In genomic region chr3:96322609-96323008, GRCm38 (mm10) we compare ENCODE assay signal across 21 mouse cellular contexts. TPM values are rescaled to one million over a fixed set of nuclear protein-coding genes. Genes with fewer than 3 reads are reported as not detected.
DNase-seq lines count a peak whose midpoint lies in the region; ATAC-seq and TF ChIP-seq lines count a peak whose summit lies in the region.
"Had no signal": no experiment of that assay in that cellular context is flagged by ENCODE, and none has a peak within 500 bp of the region (broad histone marks: within the 10 kb centered on the region; RNA-seq: fewer than 3 reads in every experiment).

No protein-coding gene starts in this region.

- ATAC-seq in liver, embryonic 13.5 days (ENCODE audit: low read depth) = no peak
- ATAC-seq in hindbrain, embryonic 13.5 days (ENCODE audit: low FRiP score) = no peak
- ATAC-seq: forebrain, embryonic 16.5 days; hindbrain, postnatal 0 days; intestine, embryonic 16.5 days had no signal

- H3K4me2 ChIP-seq in liver, embryonic 13.5 days = peak overlapping the region; percentile 28; the same call in 1 of the 2 replicates
- H3K4me2 ChIP-seq in hindbrain, embryonic 13.5 days = no peak overlapping the region
- H3K4me2 ChIP-seq: heart, embryonic 15.5 days; limb, embryonic 15.5 days; lung, embryonic 15.5 days had no signal

- H3K4me1 ChIP-seq in heart, embryonic 10.5 days = peaks cover 5% of the 10 kb centered on the region
- H3K4me1 ChIP-seq in liver, embryonic 13.5 days (replicated peaks) = no peaks in the 10 kb centered on the region; the same call in 1 of the 2 replicates
- peaks cover under 1% of the 10 kb centered on the region; the same call in 1 of the 2 replicates for H3K4me1 ChIP-seq in hindbrain, embryonic 13.5 days (replicated peaks)
- H3K4me1 ChIP-seq in lung, adult 2 months (ENCODE audit: control insufficient read depth, insufficient read depth, low read length) = no peaks in the 10 kb centered on the region
- H3K4me1 ChIP-seq: heart, embryonic 15.5 days had no signal

- peak overlapping the region; percentile 25 for H3K4me3 ChIP-seq in heart, embryonic 10.5 days
- H3K4me3 ChIP-seq in liver, embryonic 13.5 days (replicated peaks) = no peak overlapping the region
- H3K4me3 ChIP-seq in hindbrain, embryonic 13.5 days = no peak overlapping the region
- no peak overlapping the region for H3K4me3 ChIP-seq in lung, adult 2 months (replicated peaks; ENCODE audit: extremely low read depth, low read depth, low read length)
- H3K4me3 ChIP-seq: heart, embryonic 15.5 days; limb, embryonic 15.5 days; lung, embryonic 15.5 days had no signal

- H3K9ac ChIP-seq in liver, embryonic 13.5 days = no peak overlapping the region
- no peak overlapping the region for H3K9ac ChIP-seq in hindbrain, embryonic 13.5 days
- H3K9ac ChIP-seq: heart, embryonic 15.5 days; limb, embryonic 15.5 days; lung, embryonic 15.5 days had no signal

- peaks cover 13% of the 10 kb centered on the region; the same call in 1 of the 2 replicates for H3K27me3 ChIP-seq in heart, embryonic 10.5 days (ENCODE audit: insufficient read depth, poor library complexity, severe bottlenecking)
- H3K27me3 ChIP-seq in liver, embryonic 13.5 days = peaks cover 49% of the 10 kb centered on the region
- peaks cover 59% of the 10 kb centered on the region for H3K27me3 ChIP-seq in hindbrain, embryonic 13.5 days

- intact Hi-C loops in heart, postnatal 36 days (cut with DNase I) = no loop called here

- TF ChIP-seq CTCF in lung, adult 2 months (IDR thresholded peaks at IDR 0.05; ENCODE audit: insufficient read depth, low read length) = no peak

- H3K27ac ChIP-seq in heart, embryonic 10.5 days = no peak overlapping the region
- no peak overlapping the region for H3K27ac ChIP-seq in liver, embryonic 13.5 days
- no peak overlapping the region for H3K27ac ChIP-seq in hindbrain, embryonic 13.5 days
- H3K27ac ChIP-seq: heart, embryonic 15.5 days; hindbrain, postnatal 0 days; limb, embryonic 15.5 days; lung, embryonic 15.5 days had no signal

- WGBS in heart, embryonic 10.5 days = 13% methylated on average over 10 of the region's 10 CpGs
- 19% methylated on average over 10 of the region's 10 CpGs for WGBS in liver, embryonic 13.5 days (ENCODE audit: insufficient replicate concordance)
- 17% methylated on average over 10 of the region's 10 CpGs for WGBS in hindbrain, embryonic 13.5 days
- WGBS in lung, adult 2 months = 17% methylated on average over 10 of the region's 10 CpGs

- H3K36me3 ChIP-seq in heart, embryonic 10.5 days = no peaks in the 10 kb centered on the region
- H3K36me3 ChIP-seq in liver, embryonic 13.5 days = no peaks in the 10 kb centered on the region
- no peaks in the 10 kb centered on the region for H3K36me3 ChIP-seq in hindbrain, embryonic 13.5 days
- H3K36me3 ChIP-seq: heart, embryonic 15.5 days; limb, embryonic 15.5 days; lung, embryonic 15.5 days had no signal

- no peak for TF ChIP-seq POLR2A in lung, adult 2 months (IDR thresholded peaks at IDR 0.05; ENCODE audit: borderline replicate concordance, extremely low read depth, low read depth, low read length)

- DNase-seq in heart, embryonic 10.5 days (ENCODE audit: low spot score) = no peak
- no peak for DNase-seq in heart, postnatal 36 days
- peak; percentile 80 for DNase-seq in ES-CJ7 (ENCODE audit: low read depth, low spot score)
- peak; percentile 58 for DNase-seq in embryo, embryonic 10.5 days (ENCODE audit: low spot score)
- no peak for DNase-seq in liver, embryonic 13.5 days
- no peak for DNase-seq in lung, adult 2 months
- DNase-seq in cerebellum, adult 18-20 months = no peak
- DNase-seq: cerebellum, adult 9-11 months; gastrocnemius, postnatal 14 days; heart, adult 18-20 months; kidney, adult 9 months; kidney, postnatal 14 days; lung, postnatal 4 days had no signal

- no peaks in the 10 kb centered on the region for H3K9me3 ChIP-seq in heart, embryonic 10.5 days
- H3K9me3 ChIP-seq in liver, embryonic 13.5 days (replicated peaks) = no peaks in the 10 kb centered on the region
- H3K9me3 ChIP-seq in hindbrain, embryonic 13.5 days = no peaks in the 10 kb centered on the region
- H3K9me3 ChIP-seq: heart, embryonic 15.5 days; limb, embryonic 15.5 days; lung, embryonic 15.5 days had no signal

RNA-seq across cellular contexts. Expression of gene Fcgr1, which starts 28.8 kb away (rescaled TPM):
- 0.18 and 0.35 TPM in 2 replicates for polyA plus RNA-seq in heart, embryonic 10.5 days (2016; fragmentation: Nextera tagmentation; extraction: Ambion mirVana)
- 1 to 10 TPM in 1 of 2 experiments, under 1 TPM in 1; 0.47 to 1.4 TPM for total RNA-seq in heart, postnatal 36 days (2021)
- 3.0 and 4.6 TPM in 2 replicates for polyA plus RNA-seq in liver, embryonic 13.5 days (2015; fragmentation: Nextera tagmentation; extraction: Ambion mirVana)
- polyA plus RNA-seq in hindbrain, embryonic 13.5 days (2015; fragmentation: Nextera tagmentation; extraction: Ambion mirVana) = 1.5 and 1.7 TPM in 2 replicates
- polyA plus RNA-seq in lung, adult 2 months (2012; rRNA removed) = 2.9 and 3.6 TPM in 2 replicates
- total RNA-seq: common myeloid progenitor, adult 5-6 weeks had no signal

RNA-seq across cellular contexts. Expression of gene Hist2h2bb, which starts 53.1 kb away (rescaled TPM):
- polyA plus RNA-seq in heart, embryonic 10.5 days (2016; fragmentation: Nextera tagmentation; extraction: Ambion mirVana) = 3.8 and 7.7 TPM in 2 replicates
- total RNA-seq in heart, postnatal 36 days (2021) = 10 to 100 TPM; 51.8 to 59.2 TPM
- polyA plus RNA-seq in liver, embryonic 13.5 days (2015; fragmentation: Nextera tagmentation; extraction: Ambion mirVana) = 23.7 and 25.8 TPM in 2 replicates
- polyA plus RNA-seq in hindbrain, embryonic 13.5 days (2015; fragmentation: Nextera tagmentation; extraction: Ambion mirVana) = 2.7 and 3.4 TPM in 2 replicates
- 1.1 and 1.8 TPM in 2 replicates for polyA plus RNA-seq in lung, adult 2 months (2012; rRNA removed)

RNA-seq across cellular contexts. Expression of gene Hist2h3b, which starts 54.2 kb away (rescaled TPM):
- 17.8 and 25.8 TPM in 2 replicates for polyA plus RNA-seq in heart, embryonic 10.5 days (2016; fragmentation: Nextera tagmentation; extraction: Ambion mirVana)
- 10 to 100 TPM; 36.6 to 38.6 TPM for total RNA-seq in heart, postnatal 36 days (2021)
- polyA plus RNA-seq in liver, embryonic 13.5 days (2015; fragmentation: Nextera tagmentation; extraction: Ambion mirVana) = 89.3 and 159 TPM in 2 replicates
- polyA plus RNA-seq in hindbrain, embryonic 13.5 days (2015; fragmentation: Nextera tagmentation; extraction: Ambion mirVana) = 19.6 and 22.4 TPM in 2 replicates
- polyA plus RNA-seq in lung, adult 2 months (2012; rRNA removed) = 33.2 and 40.7 TPM in 2 replicates

RNA-seq across cellular contexts. Expression of gene Hist2h4, which starts 59.5 kb away (rescaled TPM):
- polyA plus RNA-seq in heart, embryonic 10.5 days (2016; fragmentation: Nextera tagmentation; extraction: Ambion mirVana) = 2.1 and 2.8 TPM in 2 replicates
- total RNA-seq in heart, postnatal 36 days (2021) = 10 to 100 TPM; 14.0 to 17.5 TPM
- 15.2 and 44.8 TPM in 2 replicates for polyA plus RNA-seq in liver, embryonic 13.5 days (2015; fragmentation: Nextera tagmentation; extraction: Ambion mirVana)
- 5.2 and 6.1 TPM in 2 replicates for polyA plus RNA-seq in hindbrain, embryonic 13.5 days (2015; fragmentation: Nextera tagmentation; extraction: Ambion mirVana)
- polyA plus RNA-seq in lung, adult 2 months (2012; rRNA removed) = 5.1 and 5.6 TPM in 2 replicates

Comparison
In these comparisons a context has a peak if more than half of its experiments do, and no peak if none do; other contexts are left out.
1. DNase-seq: peak in ES-CJ7 (single experiment) and embryo, embryonic 10.5 days (single experiment); none in heart, embryonic 10.5 days (single experiment), heart, postnatal 36 days (0 of 2), liver, embryonic 13.5 days (single experiment), lung, adult 2 months (single experiment) and cerebellum, adult 18-20 months (0 of 2).